Mouse (Mus musculus): ENCODE results near the gene Acot3. TPM values are rescaled to one million over a fixed set of nuclear protein-coding genes. Genes with fewer than 3 reads are reported as not detected.
"Not testable (repeated sequence)": the region's sequence is repeated elsewhere in the genome, so short reads cannot be mapped to it uniquely, and the experiment has no call there.

Acot3 gene
- polyA plus RNA-seq, 1 experiment: not detected

DNA sequence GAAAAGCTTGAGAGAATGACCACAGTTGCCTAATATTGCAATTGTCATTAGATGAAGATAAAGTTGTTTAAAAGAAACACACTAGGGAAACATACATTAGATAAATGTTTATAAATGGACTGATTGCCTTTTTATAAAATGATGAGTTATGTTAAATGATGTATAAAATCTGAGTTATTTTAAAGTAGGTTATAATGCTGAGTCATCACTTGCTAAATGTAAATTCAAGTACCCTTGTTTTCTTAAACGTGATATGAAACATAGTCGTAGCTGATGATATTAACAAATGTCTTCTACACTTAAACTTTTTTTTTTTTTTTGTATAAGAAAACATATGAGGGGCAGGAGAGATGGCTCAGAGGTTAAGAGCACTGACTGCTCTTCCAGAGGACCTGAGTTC lies 11.9 kb downstream of the Acot3 start:
- Histone ChIP-seq H3K9ac (ENCODE audit: low read depth, poor library complexity, severe bottlenecking) (no peak overlapping the region), H3K27me3 (ENCODE audit: control insufficient read depth, insufficient read depth, low read length, poor library complexity, severe bottlenecking) (no peaks in the 10 kb centered on the region; the same call in 1 of the 2 replicates), H3K4me3 (ENCODE audit: low read depth, low read length) (no peak overlapping the region), H3K9me3 (replicated peaks; ENCODE audit: control insufficient read depth, insufficient read depth, low read length, poor library complexity, severe bottlenecking) (no peaks in the 10 kb centered on the region), H3K27ac (ENCODE audit: insufficient read depth, low read length) (no peak overlapping the region), H3K36me3 (ENCODE audit: control insufficient read depth, insufficient read depth, low read length, poor library complexity, severe bottlenecking) (no peaks in the 10 kb centered on the region), H3K4me1 (ENCODE audit: control insufficient read depth, insufficient read depth, low read length) (no peaks in the 10 kb centered on the region)
- TF ChIP-seq CTCF (IDR thresholded peaks at IDR 0.05; ENCODE audit: low read depth, low read length): no peak
- no peak for TF ChIP-seq POLR2A (IDR thresholded peaks at IDR 0.05; ENCODE audit: insufficient read depth, low read length)
- TF ChIP-seq EP300 (IDR thresholded peaks at IDR 0.05; ENCODE audit: insufficient read depth, low read depth, low read length): no peak

DNA sequence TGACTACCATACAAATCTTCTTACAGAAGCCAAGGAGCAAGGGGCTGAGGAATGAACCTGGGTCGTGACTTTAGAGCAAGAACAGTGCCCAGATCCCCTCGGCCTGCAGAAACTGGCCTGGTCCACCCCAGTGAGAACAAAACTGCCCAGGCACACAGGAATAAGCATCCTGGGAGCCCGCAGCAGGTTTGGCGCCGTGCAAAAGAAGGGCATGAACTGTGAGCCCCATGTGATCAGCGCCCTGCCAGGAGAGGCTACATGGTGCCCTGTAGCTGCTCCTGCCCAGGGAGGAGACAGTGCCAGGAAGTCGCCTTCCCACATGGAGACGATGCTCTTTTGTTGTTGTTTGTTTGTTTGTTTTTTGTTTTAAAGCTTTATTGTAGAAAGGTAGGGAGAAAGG lies 12.7 kb downstream of the Acot3 start:
- H3K36me3 ChIP-seq (ENCODE audit: control insufficient read depth, insufficient read depth, low read length, poor library complexity, severe bottlenecking): no peaks in the 10 kb centered on the region
- H3K27ac ChIP-seq (ENCODE audit: insufficient read depth, low read length): no peak overlapping the region
- no peaks in the 10 kb centered on the region for H3K4me1 ChIP-seq (ENCODE audit: control insufficient read depth, insufficient read depth, low read length)
- no peaks in the 10 kb centered on the region for H3K9me3 ChIP-seq (replicated peaks; ENCODE audit: control insufficient read depth, insufficient read depth, low read length, poor library complexity, severe bottlenecking)
- TF ChIP-seq CTCF (IDR thresholded peaks at IDR 0.05; ENCODE audit: low read depth, low read length) (no peak), EP300 (IDR thresholded peaks at IDR 0.05; ENCODE audit: insufficient read depth, low read depth, low read length) (no peak), POLR2A (IDR thresholded peaks at IDR 0.05; ENCODE audit: insufficient read depth, low read length) (no peak)
- no peak overlapping the region for H3K9ac ChIP-seq (ENCODE audit: low read depth, poor library complexity, severe bottlenecking)
- H3K4me3 ChIP-seq (ENCODE audit: low read depth, low read length): no peak overlapping the region
- H3K27me3 ChIP-seq (ENCODE audit: control insufficient read depth, insufficient read depth, low read length, poor library complexity, severe bottlenecking): no peaks in the 10 kb centered on the region; the same call in 1 of the 2 replicates

- H3K27me3 ChIP-seq (ENCODE audit: control insufficient read depth, insufficient read depth, low read length, poor library complexity, severe bottlenecking): peaks cover 2% of the 10 kb centered on the region; the same call in 1 of the 2 replicates
Measured at GRCm38 (mm10) chr12:84067752-84068151, 15.8 kb downstream of the Acot3 start.

DNA sequence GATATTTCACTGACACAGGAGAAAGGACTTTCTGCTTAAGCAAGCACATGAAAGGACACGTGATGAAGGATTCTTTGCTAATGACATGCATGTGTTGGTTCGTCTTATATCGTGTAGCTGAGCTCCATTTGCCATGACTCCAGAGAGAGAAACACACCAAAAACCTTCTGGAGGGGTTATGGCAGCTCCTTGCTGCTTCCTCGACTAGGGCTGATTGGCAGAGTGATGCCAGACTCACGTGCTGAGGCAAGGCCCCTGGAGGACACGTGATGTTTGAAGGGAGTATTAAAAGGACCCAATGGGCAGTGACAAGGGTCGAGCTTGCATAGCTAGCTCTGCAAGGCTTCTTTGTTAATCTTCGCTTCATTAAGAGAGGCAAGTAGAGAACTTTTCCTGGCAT lies 16.4 kb downstream of the Acot3 start:
- Histone ChIP-seq H3K36me3 (ENCODE audit: control insufficient read depth, insufficient read depth, low read length, poor library complexity, severe bottlenecking) (no peaks in the 10 kb centered on the region), H3K27ac (ENCODE audit: insufficient read depth, low read length) (no peak overlapping the region), H3K27me3 (ENCODE audit: control insufficient read depth, insufficient read depth, low read length, poor library complexity, severe bottlenecking) (peaks cover 2% of the 10 kb centered on the region; the same call in 1 of the 2 replicates), H3K9ac (ENCODE audit: low read depth, poor library complexity, severe bottlenecking) (no peak overlapping the region), H3K4me3 (ENCODE audit: low read depth, low read length) (no peak overlapping the region), H3K4me1 (ENCODE audit: control insufficient read depth, insufficient read depth, low read length) (no peaks in the 10 kb centered on the region), H3K9me3 (replicated peaks; ENCODE audit: control insufficient read depth, insufficient read depth, low read length, poor library complexity, severe bottlenecking) (no peaks in the 10 kb centered on the region)
- TF ChIP-seq EP300 (IDR thresholded peaks at IDR 0.05; ENCODE audit: insufficient read depth, low read depth, low read length) (no peak), POLR2A (IDR thresholded peaks at IDR 0.05; ENCODE audit: insufficient read depth, low read length) (no peak), CTCF (IDR thresholded peaks at IDR 0.05; ENCODE audit: low read depth, low read length) (no peak)

More at GRCm38 (mm10) chr12:84067752-84068151, 15.8 kb downstream of the Acot3 start:
- no peak overlapping the region for H3K27ac ChIP-seq (ENCODE audit: insufficient read depth, low read length)
- H3K9me3 ChIP-seq (replicated peaks; ENCODE audit: control insufficient read depth, insufficient read depth, low read length, poor library complexity, severe bottlenecking): no peaks in the 10 kb centered on the region
- H3K36me3 ChIP-seq (ENCODE audit: control insufficient read depth, insufficient read depth, low read length, poor library complexity, severe bottlenecking): no peaks in the 10 kb centered on the region
- no peak overlapping the region for H3K4me3 ChIP-seq (ENCODE audit: low read depth, low read length)
- no peak overlapping the region for H3K9ac ChIP-seq (ENCODE audit: low read depth, poor library complexity, severe bottlenecking)
- no peak for TF ChIP-seq POLR2A (IDR thresholded peaks at IDR 0.05; ENCODE audit: insufficient read depth, low read length)
- no peaks in the 10 kb centered on the region for H3K4me1 ChIP-seq (ENCODE audit: control insufficient read depth, insufficient read depth, low read length)

DNA sequence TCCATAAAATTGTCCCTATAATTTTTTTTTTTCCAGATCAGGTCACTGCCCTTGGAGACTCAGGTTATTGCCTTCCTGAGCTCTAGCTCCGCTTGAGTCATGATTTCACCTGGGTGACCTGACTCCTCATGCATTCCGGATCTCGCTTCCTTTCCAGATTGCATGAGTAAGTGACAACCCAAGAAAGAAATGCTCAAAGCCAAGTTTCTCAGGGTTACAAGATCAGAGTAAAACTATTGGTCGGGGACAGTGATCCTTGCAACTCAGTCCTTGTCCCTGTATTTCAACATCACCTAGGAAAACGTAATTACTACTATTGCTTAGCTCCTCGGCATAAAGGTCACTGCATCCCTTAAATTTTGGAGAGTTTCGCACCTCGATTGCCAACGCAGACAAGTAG lies 17.0 kb downstream of the Acot3 start, which contains the start of gene Acot5:
Gene Acot5, plus strand, starts transcription at position 340 of the 400 bp plus-strand sequence.
- no peaks in the 10 kb centered on the region for H3K9me3 ChIP-seq (replicated peaks; ENCODE audit: control insufficient read depth, insufficient read depth, low read length, poor library complexity, severe bottlenecking)
- no peaks in the 10 kb centered on the region for H3K4me1 ChIP-seq (ENCODE audit: control insufficient read depth, insufficient read depth, low read length)
- peak within 1 kb of the TSS; percentile 3; the same call in 1 of the 2 replicates for H3K9ac ChIP-seq (ENCODE audit: low read depth, poor library complexity, severe bottlenecking)
- no peak within 1 kb of the TSS for H3K27ac ChIP-seq (ENCODE audit: insufficient read depth, low read length)
- H3K36me3 ChIP-seq (ENCODE audit: control insufficient read depth, insufficient read depth, low read length, poor library complexity, severe bottlenecking): no peaks in the 10 kb centered on the region
- TF ChIP-seq EP300 (IDR thresholded peaks at IDR 0.05; ENCODE audit: insufficient read depth, low read depth, low read length) (no peak), CTCF (IDR thresholded peaks at IDR 0.05; ENCODE audit: low read depth, low read length) (no peak), POLR2A (IDR thresholded peaks at IDR 0.05; ENCODE audit: insufficient read depth, low read length) (no peak)
- peaks cover 2% of the 10 kb centered on the region; the same call in 1 of the 2 replicates for H3K27me3 ChIP-seq (ENCODE audit: control insufficient read depth, insufficient read depth, low read length, poor library complexity, severe bottlenecking)
- peak within 1 kb of the TSS; percentile 54 for H3K4me3 ChIP-seq (ENCODE audit: low read depth, low read length)

GRCm38 (mm10) chr12:84069582-84069981 lies 17.6 kb downstream of the Acot3 start:
- not testable (repeated sequence) for H3K4me1 ChIP-seq (ENCODE audit: control insufficient read depth, insufficient read depth, low read length); H3K36me3 ChIP-seq (ENCODE audit: control insufficient read depth, insufficient read depth, low read length, poor library complexity, severe bottlenecking); H3K9me3 ChIP-seq (replicated peaks; ENCODE audit: control insufficient read depth, insufficient read depth, low read length, poor library complexity, severe bottlenecking); H3K27ac ChIP-seq (ENCODE audit: insufficient read depth, low read length); H3K27me3 ChIP-seq (ENCODE audit: control insufficient read depth, insufficient read depth, low read length, poor library complexity, severe bottlenecking)
- Histone ChIP-seq H3K9ac (ENCODE audit: low read depth, poor library complexity, severe bottlenecking) (peak overlapping the region; percentile 3; the same call in 1 of the 2 replicates), H3K4me3 (ENCODE audit: low read depth, low read length) (peak overlapping the region; percentile 54)

All from ES-Bruce4 (cell line).